In genomic region chr1:87003169-87003552, GRCm38 (mm10) we compare ENCODE assay signal across 16 mouse cellular contexts.
DNase-seq lines count a peak whose midpoint lies in the region; ATAC-seq and TF ChIP-seq lines count a peak whose summit lies in the region.
"Had no signal": no experiment of that assay in that cellular context is flagged by ENCODE, and none has a peak within 500 bp of the region (broad histone marks: within the 10 kb centered on the region; RNA-seq: fewer than 3 reads in every experiment).

No protein-coding gene starts in this region.

- no peaks in the 10 kb centered on the region for H3K9me3 ChIP-seq in embryonic facial prominence, embryonic 13.5 days
- H3K9me3 ChIP-seq in hindbrain, embryonic 11.5 days (ENCODE audit: control insufficient read depth, low read length) = no peaks in the 10 kb centered on the region
- H3K9me3 ChIP-seq: G1E; heart, embryonic 12.5 days; limb, embryonic 13.5 days had no signal

- H3K4me2 ChIP-seq in embryonic facial prominence, embryonic 13.5 days = no peak overlapping the region
- no peak overlapping the region for H3K4me2 ChIP-seq in hindbrain, embryonic 11.5 days (replicated peaks; ENCODE audit: low read depth, low read length)
- H3K4me2 ChIP-seq: heart, embryonic 12.5 days; limb, embryonic 13.5 days had no signal

- H3K4me1 ChIP-seq in embryonic facial prominence, embryonic 13.5 days = no peaks in the 10 kb centered on the region
- H3K4me1 ChIP-seq in hindbrain, embryonic 11.5 days (replicated peaks; ENCODE audit: control insufficient read depth, insufficient read depth, low read length) = no peaks in the 10 kb centered on the region

- no peaks in the 10 kb centered on the region for H3K27me3 ChIP-seq in embryonic facial prominence, embryonic 13.5 days
- H3K27me3 ChIP-seq in hindbrain, embryonic 11.5 days (ENCODE audit: control insufficient read depth, insufficient read depth, low read length) = no peaks in the 10 kb centered on the region
- H3K27me3 ChIP-seq: heart, embryonic 12.5 days; limb, embryonic 13.5 days had no signal

- DNase-seq in brain, embryonic 14.5 days (ENCODE audit: low read depth) = peak; percentile 63
- peak; percentile 47 for DNase-seq in hindbrain, embryonic 11.5 days (ENCODE audit: low spot score)
- peak; percentile 30 for DNase-seq in neural tube, embryonic 10.5 days (ENCODE audit: extremely low spot score, low spot score)
- no peak for DNase-seq in adrenal gland, adult 8-10 months
- DNase-seq in adrenal gland, postnatal 4 days (ENCODE audit: low spot score in 2 of 2) = no peak
- DNase-seq in heart, adult 11 months = no peak
- DNase-seq: adrenal gland, postnatal 36 days; gastrocnemius, postnatal 25 days; liver, postnatal 0 days; right cerebral cortex, adult 18-20 months had no signal

- TF ChIP-seq POLR2A in brain, embryonic 14.5 days (IDR thresholded peaks at IDR 0.05; ENCODE audit: borderline replicate concordance, extremely low read depth, insufficient read depth, insufficient read length, poor library complexity, severe bottlenecking) = no peak

- H3K36me3 ChIP-seq in embryonic facial prominence, embryonic 13.5 days = peaks cover 6% of the 10 kb centered on the region; the same call in 1 of the 2 replicates
- H3K36me3 ChIP-seq in hindbrain, embryonic 11.5 days (ENCODE audit: control insufficient read depth, insufficient read depth, low read length) = no peaks in the 10 kb centered on the region
- H3K36me3 ChIP-seq: heart, embryonic 12.5 days had no signal

- H3K9ac ChIP-seq in embryonic facial prominence, embryonic 13.5 days = no peak overlapping the region
- H3K9ac ChIP-seq in hindbrain, embryonic 11.5 days (ENCODE audit: low read depth, low read length) = no peak overlapping the region
- H3K9ac ChIP-seq: heart, embryonic 12.5 days; limb, embryonic 13.5 days; liver, postnatal 0 days had no signal

- TF ChIP-seq CTCF in brain, embryonic 14.5 days (IDR thresholded peaks at IDR 0.05; ENCODE audit: borderline replicate concordance, extremely low read depth, insufficient read depth, insufficient read length) = no peak

- H3K4me3 ChIP-seq in embryonic facial prominence, embryonic 13.5 days = no peak overlapping the region
- no peak overlapping the region for H3K4me3 ChIP-seq in hindbrain, embryonic 11.5 days (ENCODE audit: low read depth, low read length)
- H3K4me3 ChIP-seq: heart, embryonic 12.5 days; left cerebral cortex, adult 2 months; limb, embryonic 13.5 days had no signal

- WGBS in embryonic facial prominence, embryonic 13.5 days = 40% methylated on average over 2 of the region's 2 CpGs
- WGBS in hindbrain, embryonic 11.5 days = 32% methylated on average over 2 of the region's 2 CpGs

- H3K27ac ChIP-seq in embryonic facial prominence, embryonic 13.5 days = no peak overlapping the region
- 0 out of 2 replicates have a peak overlapping the region, but pooled peaks have one; percentile 24 for H3K27ac ChIP-seq in hindbrain, embryonic 11.5 days (ENCODE audit: low read depth, low read length)
- H3K27ac ChIP-seq: left cerebral cortex, adult 2 months; limb, embryonic 13.5 days; macrophage had no signal

- 0 out of 2 replicates have a peak, but pooled peaks have one; percentile 20 for ATAC-seq in embryonic facial prominence, embryonic 13.5 days (ENCODE audit: insufficient number of reproducible peaks, insufficient read depth, low FRiP score, low TSS enrichment, low read depth)
- ATAC-seq in hindbrain, embryonic 11.5 days (ENCODE audit: low FRiP score) = no peak; the same call in 1 of the 2 replicates
- ATAC-seq: liver, postnatal 0 days had no signal

Comparison
In these comparisons a context has a peak if more than half of its experiments do, and no peak if none do; other contexts are left out.
1. DNase-seq: peak in brain, embryonic 14.5 days (single experiment), hindbrain, embryonic 11.5 days (single experiment) and neural tube, embryonic 10.5 days (single experiment); none in adrenal gland, adult 8-10 months (single experiment), adrenal gland, postnatal 4 days (0 of 2) and heart, adult 11 months (single experiment).